ENCODE assay signal across 25 mouse cellular contexts in the genomic region with DNA sequence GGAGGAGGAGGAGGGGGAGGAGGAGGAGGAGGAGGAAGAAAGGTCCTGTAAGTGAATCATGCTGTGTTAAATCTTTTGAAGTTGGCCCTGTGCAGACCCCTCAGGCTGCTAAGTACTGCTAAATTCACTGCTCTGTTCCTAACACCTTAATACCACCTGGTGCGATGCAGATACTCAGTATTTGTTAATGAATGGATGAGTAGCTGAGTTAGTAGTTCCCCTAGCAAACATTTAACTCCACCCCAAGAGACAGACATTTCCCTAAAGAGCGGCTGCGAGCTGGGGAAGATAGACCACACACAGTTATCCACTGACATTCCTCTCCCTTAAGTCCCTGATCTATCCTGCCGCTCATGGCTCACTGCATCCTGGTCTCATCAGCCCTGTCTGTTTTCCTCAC. TPM values are rescaled to one million over a fixed set of nuclear protein-coding genes. Genes with fewer than 3 reads are reported as not detected.
"Had no signal": no experiment of that assay in that cellular context is flagged by ENCODE, and none has a peak within 500 bp of the region (broad histone marks: within the 10 kb centered on the region; RNA-seq: fewer than 3 reads in every experiment).

No protein-coding gene starts in this region.

- H3K4me3 ChIP-seq: limb, embryonic 10.5 days; limb, embryonic 13.5 days; liver, embryonic 12.5 days; liver, embryonic 15.5 days; lung, embryonic 15.5 days; midbrain, embryonic 12.5 days; midbrain, embryonic 15.5 days; neural tube, embryonic 13.5 days; stomach, embryonic 15.5 days had no signal

- H3K27ac ChIP-seq: limb, embryonic 10.5 days; limb, embryonic 13.5 days; liver, embryonic 12.5 days; liver, embryonic 15.5 days; lung, embryonic 15.5 days; midbrain, embryonic 12.5 days; midbrain, embryonic 15.5 days; neural tube, embryonic 13.5 days; stomach, embryonic 15.5 days had no signal

- DNase-seq: kidney, adult 18-20 months; kidney, adult 9 months; kidney, postnatal 14 days; liver; lung, adult 18-20 months; lung, postnatal 36 days; right cerebral cortex, adult 18-20 months; right cerebral cortex, postnatal 14 days; right cerebral cortex, postnatal 4 days; spleen, adult 18-20 months; thymus, postnatal 36 days had no signal

- H3K27me3 ChIP-seq: limb, embryonic 13.5 days; liver, embryonic 15.5 days; lung, embryonic 15.5 days; midbrain, embryonic 12.5 days; midbrain, embryonic 15.5 days; neural tube, embryonic 13.5 days; stomach, embryonic 15.5 days had no signal

- H3K4me1 ChIP-seq: limb, embryonic 10.5 days; limb, embryonic 13.5 days; liver, embryonic 15.5 days; midbrain, embryonic 12.5 days; midbrain, embryonic 15.5 days; neural tube, embryonic 13.5 days had no signal

- H3K36me3 ChIP-seq: limb, embryonic 10.5 days; limb, embryonic 13.5 days; liver, embryonic 15.5 days; lung, embryonic 15.5 days; midbrain, embryonic 12.5 days; midbrain, embryonic 15.5 days; neural tube, embryonic 13.5 days; stomach, embryonic 15.5 days had no signal

RNA-seq across cellular contexts. Expression of gene Bco1, which starts 40.7 kb away (rescaled TPM):
- total RNA-seq: layer of hippocampus, adult 18-20 months; layer of hippocampus, postnatal 25 days; left cerebral cortex, adult 18-20 months; left cerebral cortex, postnatal 25 days; neutrophil, adult 5-6 weeks had no signal
- polyA plus RNA-seq: limb, embryonic 10.5 days had no signal

RNA-seq across cellular contexts. Expression of gene Pkd1l2, which starts 54.1 kb away (rescaled TPM):
- polyA plus RNA-seq: limb, embryonic 10.5 days; limb, embryonic 13.5 days; liver, embryonic 15.5 days; lung, embryonic 15.5 days; midbrain, embryonic 12.5 days; midbrain, embryonic 15.5 days; neural tube, embryonic 13.5 days had no signal
